Mouse (Mus musculus): ENCODE results near the gene Lrrc29.
"Not testable (repeated sequence)": the region's sequence is repeated elsewhere in the genome, so short reads cannot be mapped to it uniquely, and the experiment has no call there.

The Lrrc29 gene

GRCm38 (mm10) chr8:105310118-105310517 lies 16.0 kb downstream of the Lrrc29 start:
- DNase-seq (ENCODE audit: low spot score in 2 of 2) = no peak

GRCm38 (mm10) chr8:105309142-105309847 lies 16.8 kb downstream of the Lrrc29 start:
- DNase-seq (ENCODE audit: low spot score in 2 of 2) = no peak

DNA sequence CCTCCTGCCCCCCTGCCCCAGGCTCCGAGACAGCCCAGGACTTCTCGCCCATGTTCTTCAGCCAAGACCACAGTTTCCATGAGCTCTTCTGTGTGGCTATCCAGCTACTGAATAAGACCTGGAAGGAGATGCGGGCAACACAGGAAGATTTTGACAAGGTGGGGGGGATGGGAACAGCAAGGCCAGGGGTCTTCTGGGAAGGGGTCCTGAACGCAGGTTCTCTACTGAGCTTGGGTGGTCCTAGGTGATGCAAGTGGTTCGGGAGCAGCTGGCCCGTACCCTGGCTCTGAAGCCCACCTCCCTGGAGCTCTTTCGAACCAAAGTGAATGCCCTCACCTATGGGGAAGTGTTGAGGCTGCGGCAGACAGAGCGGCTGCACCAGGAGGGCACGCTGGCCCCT lies 17.6 kb downstream of the Lrrc29 start:
- no peak for DNase-seq (ENCODE audit: low spot score in 2 of 2)

GRCm38 (mm10) chr8:105307670-105308069 lies 18.4 kb downstream of the Lrrc29 start:
- DNase-seq (ENCODE audit: low spot score in 2 of 2) = no peak

GRCm38 (mm10) chr8:105306146-105306691 lies 19.9 kb downstream of the Lrrc29 start:
- DNase-seq (ENCODE audit: low spot score in 2 of 2) = no peak

DNA sequence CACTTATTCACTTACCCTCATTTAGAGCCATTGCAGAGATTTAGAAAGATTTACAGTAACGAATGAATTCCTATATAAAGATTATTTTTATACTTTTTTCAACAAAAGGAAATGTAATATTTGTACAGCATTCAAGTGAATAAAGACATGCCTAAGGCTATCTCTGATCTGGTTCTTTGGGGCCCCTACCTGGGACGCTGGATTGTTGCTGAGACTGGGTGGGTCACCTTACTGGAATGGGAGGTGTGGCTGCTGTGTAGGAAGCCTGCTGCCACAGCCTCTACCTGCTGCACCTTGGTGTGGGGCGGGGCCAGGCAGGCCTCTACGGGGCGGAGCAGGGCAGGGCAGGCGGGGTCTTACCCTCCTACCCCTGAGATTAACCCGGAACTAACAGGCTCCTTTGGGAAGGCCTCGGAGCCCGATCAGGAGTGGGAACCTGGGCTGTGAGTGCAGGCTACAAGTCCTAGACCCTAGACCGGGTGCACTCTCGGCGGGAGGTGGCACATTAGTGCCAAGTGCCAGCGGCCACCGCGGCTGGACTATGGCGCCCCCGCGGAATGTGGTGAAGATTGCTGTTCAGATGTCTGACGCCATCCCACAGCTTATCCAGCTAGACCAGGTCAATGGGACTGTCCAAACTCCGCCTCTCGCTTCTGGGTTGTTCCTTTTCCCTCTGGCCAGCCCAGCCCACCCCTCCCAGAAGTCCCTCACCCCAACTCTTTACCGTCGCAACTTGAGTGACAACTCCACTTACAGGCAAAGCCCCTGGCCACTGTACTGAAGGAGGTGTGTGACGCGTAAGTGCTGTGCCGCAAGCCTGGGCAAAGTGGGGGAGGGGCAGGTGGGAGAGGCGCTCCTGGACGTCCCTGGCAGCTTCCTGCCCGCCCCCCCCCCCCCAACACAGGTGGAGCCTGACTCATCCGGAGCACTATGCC lies 20.6 kb downstream of the Lrrc29 start, which contains the start of gene Elmo3:
TSS of gene Elmo3 (plus strand) at position 391 of the 935 bp plus-strand sequence.
- peak in 1 of 2 experiments; percentile 46 for DNase-seq (ENCODE audit: low spot score in 2 of 2)

GRCm38 (mm10) chr8:105304325-105305210 lies 21.5 kb downstream of the Lrrc29 start:
- no peak for DNase-seq (ENCODE audit: low spot score in 2 of 2)

DNA sequence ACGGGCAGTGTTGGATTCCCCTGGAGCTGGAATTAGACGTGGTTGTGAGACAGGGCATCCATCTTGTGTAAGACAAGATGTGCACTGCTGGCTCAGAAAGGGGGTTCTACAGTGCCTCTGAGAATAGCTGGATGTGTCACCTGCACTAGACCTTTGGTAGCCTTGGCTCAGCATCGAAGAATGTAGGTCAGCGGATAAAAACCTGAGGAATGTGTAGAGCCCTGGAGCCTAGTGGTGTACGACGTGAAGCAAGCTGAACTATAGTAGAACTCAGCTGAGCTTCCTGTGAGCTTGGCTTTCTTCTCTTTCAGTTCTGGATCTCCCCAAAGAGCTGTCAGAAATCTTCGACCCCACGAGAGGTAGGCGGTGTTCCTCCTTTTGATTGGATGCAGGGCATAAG lies 22.2 kb downstream of the Lrrc29 start:
- DNase-seq (ENCODE audit: low spot score in 2 of 2) = no peak

GRCm38 (mm10) chr8:105303396-105303795 lies 22.7 kb downstream of the Lrrc29 start:
- DNase-seq (ENCODE audit: low spot score in 2 of 2) = no peak

DNA sequence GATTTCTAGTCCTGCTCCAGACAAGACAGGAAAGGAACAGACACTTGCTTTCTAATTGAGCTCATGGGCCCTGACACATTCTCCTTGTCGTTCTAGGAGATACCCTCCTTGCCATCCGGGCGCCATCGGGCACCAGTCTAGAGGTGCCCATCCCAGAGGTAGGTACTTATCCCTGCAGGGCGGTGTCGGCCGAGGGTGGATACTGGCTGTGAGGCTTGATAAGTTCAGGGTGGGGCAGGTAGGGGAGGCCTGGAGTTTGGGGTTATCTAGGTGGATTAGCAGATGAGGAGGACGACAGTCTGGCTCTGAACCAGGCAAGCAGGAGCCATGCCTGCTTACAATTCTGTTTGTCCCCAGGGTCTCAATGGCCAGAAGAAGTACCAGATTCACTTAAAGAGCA lies 26.1 kb downstream of the Lrrc29 start:
- no peak for DNase-seq (ENCODE audit: low spot score in 2 of 2)

GRCm38 (mm10) chr8:105298351-105299252 lies 27.5 kb downstream of the Lrrc29 start:
- no peak for DNase-seq (ENCODE audit: low spot score in 2 of 2)

DNA sequence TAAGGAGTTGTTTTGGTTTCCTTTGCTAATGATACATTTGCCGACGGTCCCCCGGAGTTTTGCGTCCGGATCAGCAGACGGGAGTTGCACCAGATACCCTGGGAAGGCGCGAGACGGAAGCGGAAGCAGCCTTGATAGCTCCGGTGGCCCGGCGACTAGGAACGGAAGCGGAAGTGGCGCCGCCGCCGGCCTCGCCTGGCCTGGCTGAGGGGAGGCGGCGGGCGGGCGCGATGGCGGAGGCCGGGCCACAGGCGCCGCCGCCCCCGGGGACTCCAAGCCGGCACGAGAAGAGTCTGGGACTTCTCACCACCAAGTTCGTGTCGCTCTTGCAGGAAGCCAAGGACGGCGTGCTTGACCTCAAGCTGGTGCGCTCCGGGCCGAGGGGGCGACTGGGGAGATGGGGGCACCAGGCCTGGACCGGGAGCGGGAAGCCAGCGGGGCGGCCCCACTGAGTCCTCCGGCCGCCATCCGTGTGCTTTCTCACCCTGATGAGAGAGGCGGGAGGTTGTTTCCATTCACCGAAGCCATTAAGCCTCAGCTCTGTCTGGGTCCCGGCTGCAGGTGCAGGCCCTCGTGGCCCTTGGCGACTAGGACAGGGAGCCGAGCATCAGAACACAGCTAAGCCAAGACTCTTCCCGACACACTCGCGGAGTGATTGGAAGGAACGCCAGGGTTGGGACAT lies 28.4 kb downstream of the Lrrc29 start, which contains the start of gene E2f4:
TSS of gene E2f4 (plus strand) at position 153 of the 682 bp plus-strand sequence.
- DNase-seq (ENCODE audit: low spot score in 2 of 2) = peak; percentile 81 to 91

GRCm38 (mm10) chr8:105295895-105296573 lies 30.0 kb downstream of the Lrrc29 start, which contains the start of gene Exoc3l:
Exoc3l (minus strand) TSS chr8:105296101.
- no peak for DNase-seq (ENCODE audit: low spot score in 2 of 2)

DNA sequence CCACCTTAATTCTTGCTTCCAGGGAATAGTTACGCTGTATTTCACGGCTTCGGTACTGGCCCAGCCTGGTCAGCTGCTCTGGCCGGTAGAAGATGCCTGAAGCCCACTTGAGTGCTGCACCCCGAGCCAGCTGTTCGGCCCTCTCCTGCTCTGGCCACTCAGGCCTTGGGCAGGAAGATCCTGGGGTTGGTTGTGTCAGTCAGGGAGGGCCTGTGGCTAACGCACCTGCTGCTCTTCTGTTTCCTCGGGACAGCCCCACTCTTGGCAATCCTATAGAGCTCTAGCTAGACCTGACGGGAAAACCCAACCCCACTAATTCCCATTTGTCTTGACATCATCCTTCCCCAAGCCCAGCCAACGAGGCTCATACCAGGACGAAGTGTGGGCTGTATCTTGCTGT lies 30.8 kb downstream of the Lrrc29 start:
- DNase-seq (ENCODE audit: low spot score in 2 of 2) = no peak

- DNase-seq (ENCODE audit: low spot score in 2 of 2) = no peak
Measured at GRCm38 (mm10) chr8:105294776-105295175, 31.3 kb downstream of the Lrrc29 start.

DNA sequence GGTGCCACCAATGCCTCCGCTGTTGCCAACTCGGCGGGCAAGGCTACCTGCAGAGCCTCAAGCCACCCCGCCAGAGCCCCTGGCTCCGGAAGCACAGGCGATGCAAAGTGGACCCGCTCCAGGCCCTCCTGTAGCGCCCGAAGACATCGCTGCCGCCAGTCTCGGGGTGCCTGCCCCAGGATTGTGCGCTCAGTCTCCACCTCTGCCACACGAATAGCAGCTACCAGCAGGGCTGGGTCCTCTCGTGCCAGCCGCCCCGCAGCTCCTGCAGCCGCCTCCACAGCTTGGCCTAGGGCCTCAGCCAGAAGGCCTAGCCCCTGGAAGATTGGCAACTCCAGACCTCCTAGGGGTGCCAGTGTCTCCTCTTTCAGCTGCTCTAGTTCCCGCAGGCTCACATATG lies 32.7 kb downstream of the Lrrc29 start:
- DNase-seq (ENCODE audit: low spot score in 2 of 2) = no peak

DNA sequence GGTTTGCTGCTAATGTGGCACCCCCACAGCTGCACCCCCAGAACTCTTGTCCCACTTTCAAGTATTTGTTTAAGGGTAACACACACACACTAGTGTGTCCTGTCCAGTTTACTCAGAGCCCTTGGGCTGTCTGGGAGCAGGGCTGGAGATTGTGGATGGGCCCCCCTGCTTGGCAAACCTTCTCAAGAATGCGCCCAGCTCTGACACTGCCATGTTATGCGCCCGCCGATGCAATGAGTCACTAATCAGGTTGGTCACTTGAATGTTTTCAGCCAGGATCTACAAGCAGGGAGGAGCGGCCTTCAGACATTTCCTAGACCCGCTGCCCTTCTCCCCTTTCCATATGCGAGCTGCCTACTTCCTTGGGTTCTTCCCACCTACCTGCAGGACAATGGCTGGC lies 33.6 kb downstream of the Lrrc29 start:
- DNase-seq (ENCODE audit: low spot score in 2 of 2) = no peak

- not testable (repeated sequence) for DNase-seq (ENCODE audit: low spot score in 2 of 2)
Measured at GRCm38 (mm10) chr8:105291802-105292201, 34.3 kb downstream of the Lrrc29 start.

- DNase-seq (ENCODE audit: low spot score in 2 of 2) = not testable (repeated sequence)
Measured at GRCm38 (mm10) chr8:105291364-105291763, 34.7 kb downstream of the Lrrc29 start.

Data from frontal cortex, postnatal 14 days (tissue).